Mouse (Mus musculus) heart, embryonic 10.5 days (tissue): ENCODE results near the gene Tet3. TPM values are rescaled to one million over a fixed set of nuclear protein-coding genes. Genes with fewer than 3 reads are reported as not detected.

Experiments used
- DNase-seq: peaks from one replicate; pipeline ENCODE4 v3.0.0-alpha.2; 2017; ENCODE audit warnings: low spot score
- H3K27ac ChIP-seq: fragments of 300-500 bp; sonication (generic); 2 replicates; pipeline ENCODE4 v1.5.1; 2016; ENCODE audit warnings: mild to moderate bottlenecking
- H3K27me3 ChIP-seq: fragments of 300-500 bp; sonication (generic); 2 replicates; pipeline ENCODE4 v1.6.1; 2016; ENCODE audit warnings: mild to moderate bottlenecking; ENCODE audit not compliant: poor library complexity, insufficient read depth, severe bottlenecking
- H3K36me3 ChIP-seq: fragments of 300-500 bp; sonication (generic); 2 replicates; pipeline ENCODE4 v1.6.1; 2016; ENCODE audit warnings: mild to moderate bottlenecking, moderate library complexity
- H3K4me1 ChIP-seq: fragments of 300-500 bp; sonication (generic); 2 replicates; pipeline ENCODE4 v1.6.1; 2016; ENCODE audit warnings: mild to moderate bottlenecking
- H3K4me3 ChIP-seq: fragments of 300-500 bp; sonication (generic); 2 replicates; pipeline ENCODE4 v1.5.1; 2016; ENCODE audit warnings: mild to moderate bottlenecking, moderate library complexity
- H3K9me3 ChIP-seq: fragments of 300-500 bp; sonication (generic); 2 replicates; pipeline ENCODE4 v1.6.1; 2016; ENCODE audit warnings: mild to moderate bottlenecking, moderate library complexity
- WGBS: fragments of 180-500 bp; shearing (Covaris S2); methylation state at CpG from one replicate; pipeline ENCODE4 v1.1.7; 2016; 5-methylcytosine and 5-hydroxymethylcytosine counted together
- polyA plus RNA-seq: library from polyadenylated mRNA; unstranded; fragments of >200 nt; fragmentation: Nextera tagmentation; extraction: Ambion mirVana; gene quantifications from 2 replicates; pipeline ENCODE4 v1.2.1, GENCODE M21; 2016

Tet3 gene
- polyA plus RNA-seq, 1 experiment from 2014 or later: 31.3 TPM

DNA sequence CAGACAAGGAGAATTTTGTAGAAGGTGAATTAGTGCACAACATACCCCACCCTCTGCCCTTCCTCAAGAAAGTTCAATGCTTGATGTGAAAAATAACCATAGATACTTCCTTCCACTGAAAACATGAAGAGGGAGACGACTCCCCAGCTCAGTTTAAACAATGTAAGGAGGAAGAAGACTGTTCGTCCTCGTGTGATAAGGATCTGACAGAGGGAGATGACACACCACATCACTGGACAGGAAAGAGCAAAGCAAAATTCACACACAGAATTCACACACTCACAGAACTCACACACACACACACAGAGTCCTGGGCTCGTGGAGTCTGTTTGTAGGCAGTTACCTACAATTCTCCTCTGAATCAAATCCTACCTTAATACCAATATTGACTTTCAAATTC lies 31.7 kb upstream of the Tet3 start:
- 69% methylated on average over 4 of the region's 4 CpGs for WGBS
- DNase-seq: no peak
- H3K4me1 ChIP-seq: no peaks in the 10 kb centered on the region
- H3K27me3 ChIP-seq: no peaks in the 10 kb centered on the region
- H3K36me3 ChIP-seq: peaks cover 79% of the 10 kb centered on the region
- H3K27ac ChIP-seq: no peak overlapping the region
- H3K9me3 ChIP-seq: no peaks in the 10 kb centered on the region
- no peak overlapping the region for H3K4me3 ChIP-seq

DNA sequence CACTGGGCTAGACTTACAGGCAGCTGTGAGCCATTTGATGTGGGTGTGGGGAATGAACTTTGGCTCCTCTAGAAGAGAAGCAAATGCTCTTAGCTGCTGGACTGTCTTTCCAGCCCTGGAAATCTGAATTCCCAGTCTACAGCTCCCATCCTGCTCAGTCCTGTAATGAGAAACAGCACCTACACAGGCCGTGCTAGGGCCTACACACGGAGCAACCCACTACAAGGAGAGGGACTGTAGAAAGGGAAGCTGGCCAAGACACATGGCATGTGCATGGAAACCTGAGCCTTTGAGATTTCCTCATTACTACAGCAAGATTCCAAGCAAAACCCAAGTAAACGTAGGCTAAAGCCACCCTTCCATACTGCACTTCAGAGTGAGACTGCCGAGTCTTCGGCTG lies 29.3 kb upstream of the Tet3 start:
- Histone ChIP-seq H3K27ac (no peak overlapping the region), H3K4me1 (no peaks in the 10 kb centered on the region), H3K4me3 (no peak overlapping the region), H3K36me3 (peaks cover 76% of the 10 kb centered on the region), H3K27me3 (no peaks in the 10 kb centered on the region), H3K9me3 (no peaks in the 10 kb centered on the region)
- 82% methylated on average over 5 of the region's 5 CpGs for WGBS
- no peak for DNase-seq

DNA sequence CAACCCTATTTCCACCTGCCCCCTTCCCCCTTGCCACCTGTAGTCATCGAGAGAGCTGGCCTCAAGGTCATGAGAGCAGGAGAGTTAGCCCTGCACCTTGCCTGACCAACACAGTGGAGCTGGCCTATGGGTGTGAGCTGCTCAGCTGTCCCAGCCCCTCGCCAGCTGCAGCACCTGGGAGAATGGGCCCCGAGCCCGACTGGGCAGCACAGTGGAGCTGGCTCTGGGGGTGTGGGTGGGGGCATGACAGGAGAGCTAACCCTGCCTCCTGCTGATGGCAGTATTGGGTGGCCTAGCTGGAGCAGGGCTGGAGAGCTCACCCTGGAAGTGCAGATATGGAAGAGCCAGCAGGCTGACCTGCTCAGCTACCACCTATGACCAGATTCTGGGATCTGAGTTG lies 28.4 kb upstream of the Tet3 start:
- no peak for DNase-seq
- Histone ChIP-seq H3K4me3 (no peak overlapping the region), H3K27me3 (no peaks in the 10 kb centered on the region), H3K4me1 (0 out of 2 replicates have a peak, but pooled peaks cover 5% of the 10 kb centered on the region), H3K36me3 (peaks cover 80% of the 10 kb centered on the region), H3K9me3 (no peaks in the 10 kb centered on the region), H3K27ac (no peak overlapping the region)
- 84% methylated on average over 4 of the region's 4 CpGs for WGBS

DNA sequence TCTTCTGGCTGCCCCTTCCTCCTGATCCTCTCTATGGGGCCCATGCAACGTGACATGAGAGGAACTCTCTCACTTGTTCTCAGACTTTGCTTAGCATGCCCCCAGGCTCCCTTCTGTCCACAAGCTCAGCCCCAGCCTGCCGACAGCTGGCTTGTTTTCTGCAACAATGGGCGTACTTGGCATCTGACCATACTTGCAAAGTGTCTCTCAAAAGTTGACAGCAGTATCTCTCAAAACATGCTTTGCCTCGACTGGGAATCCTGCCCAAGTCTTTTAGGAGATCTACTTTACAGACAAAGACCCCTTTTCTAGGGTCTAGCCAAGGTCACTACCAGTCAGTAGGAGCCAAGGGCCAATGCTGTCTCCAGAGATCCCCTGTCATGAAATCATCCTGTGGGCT lies 27.0 kb upstream of the Tet3 start:
- H3K9me3 ChIP-seq: no peaks in the 10 kb centered on the region
- no peak for DNase-seq
- H3K4me3 ChIP-seq: no peak overlapping the region
- 76% methylated on average over 4 of the region's 4 CpGs for WGBS
- H3K4me1 ChIP-seq: 0 out of 2 replicates have a peak, but pooled peaks cover 5% of the 10 kb centered on the region
- H3K36me3 ChIP-seq: peaks cover 94% of the 10 kb centered on the region
- H3K27me3 ChIP-seq: no peaks in the 10 kb centered on the region
- no peak overlapping the region for H3K27ac ChIP-seq

DNA sequence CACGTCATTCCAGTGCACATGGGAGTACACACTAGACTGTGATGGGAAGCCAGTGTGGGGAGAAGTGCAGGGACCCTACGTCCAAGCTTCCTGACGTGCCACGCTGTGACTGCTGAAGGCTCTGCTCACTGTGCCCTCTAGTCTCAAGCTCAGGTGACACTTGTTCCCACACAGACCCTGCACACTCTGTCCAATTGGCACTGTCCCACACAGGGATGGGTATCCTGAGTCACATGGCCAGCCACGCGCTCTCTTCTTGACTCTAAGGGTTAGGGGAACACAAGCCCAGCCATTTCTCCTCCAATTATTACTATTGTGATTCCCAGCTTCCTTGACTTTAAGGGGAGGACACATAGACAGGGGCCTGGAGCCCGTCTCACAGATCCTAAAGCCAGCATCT lies 24.9 kb upstream of the Tet3 start:
- no peak overlapping the region for H3K27ac ChIP-seq
- no peaks in the 10 kb centered on the region for H3K9me3 ChIP-seq
- 0 out of 2 replicates have a peak, but pooled peaks cover 5% of the 10 kb centered on the region for H3K4me1 ChIP-seq
- whole genome bisulfite sequencing: 92% methylated on average over 7 of the region's 7 CpGs
- DNase-seq: no peak
- H3K36me3 ChIP-seq: peaks cover 90% of the 10 kb centered on the region
- no peak overlapping the region for H3K4me3 ChIP-seq
- no peaks in the 10 kb centered on the region for H3K27me3 ChIP-seq

DNA sequence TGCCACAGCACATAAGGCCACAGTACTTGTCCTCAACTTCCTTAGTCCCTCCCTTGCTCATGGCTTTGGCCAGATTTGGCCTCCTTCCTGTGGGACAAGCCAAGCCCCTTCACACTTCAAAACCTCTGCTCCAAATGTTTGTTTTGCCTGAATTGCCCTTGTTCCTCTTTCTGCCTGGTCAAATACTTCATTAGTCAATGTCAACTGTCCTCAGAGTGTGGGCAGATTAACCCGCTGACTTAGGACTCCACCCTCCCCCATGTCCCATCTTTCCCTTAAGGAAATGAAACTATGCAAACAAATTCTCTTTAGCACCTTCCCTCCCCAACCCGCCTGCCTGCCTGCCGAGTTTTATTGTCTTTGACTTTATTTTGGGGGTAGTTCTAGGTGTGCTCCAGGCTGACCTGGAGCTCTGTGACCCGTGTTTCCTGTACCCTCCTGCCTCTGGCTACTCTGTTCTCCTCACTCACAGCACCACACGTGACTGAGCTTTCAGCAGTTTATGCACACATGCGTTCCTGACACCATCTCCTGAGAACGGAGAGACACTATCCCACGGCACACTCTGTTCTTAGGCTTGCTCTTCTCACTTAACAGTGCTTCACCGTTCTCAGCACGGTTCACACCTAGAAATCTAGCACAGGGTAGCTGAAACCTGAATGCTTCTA lies 23.7 kb upstream of the Tet3 start:
- H3K4me3 ChIP-seq: no peak overlapping the region
- H3K27ac ChIP-seq: no peak overlapping the region
- 0 out of 2 replicates have a peak, but pooled peaks cover 5% of the 10 kb centered on the region for H3K4me1 ChIP-seq
- H3K9me3 ChIP-seq: no peaks in the 10 kb centered on the region
- H3K27me3 ChIP-seq: no peaks in the 10 kb centered on the region
- WGBS: 59% methylated on average over 10 of the region's 10 CpGs
- peaks cover 82% of the 10 kb centered on the region for H3K36me3 ChIP-seq
- no peak for DNase-seq

DNA sequence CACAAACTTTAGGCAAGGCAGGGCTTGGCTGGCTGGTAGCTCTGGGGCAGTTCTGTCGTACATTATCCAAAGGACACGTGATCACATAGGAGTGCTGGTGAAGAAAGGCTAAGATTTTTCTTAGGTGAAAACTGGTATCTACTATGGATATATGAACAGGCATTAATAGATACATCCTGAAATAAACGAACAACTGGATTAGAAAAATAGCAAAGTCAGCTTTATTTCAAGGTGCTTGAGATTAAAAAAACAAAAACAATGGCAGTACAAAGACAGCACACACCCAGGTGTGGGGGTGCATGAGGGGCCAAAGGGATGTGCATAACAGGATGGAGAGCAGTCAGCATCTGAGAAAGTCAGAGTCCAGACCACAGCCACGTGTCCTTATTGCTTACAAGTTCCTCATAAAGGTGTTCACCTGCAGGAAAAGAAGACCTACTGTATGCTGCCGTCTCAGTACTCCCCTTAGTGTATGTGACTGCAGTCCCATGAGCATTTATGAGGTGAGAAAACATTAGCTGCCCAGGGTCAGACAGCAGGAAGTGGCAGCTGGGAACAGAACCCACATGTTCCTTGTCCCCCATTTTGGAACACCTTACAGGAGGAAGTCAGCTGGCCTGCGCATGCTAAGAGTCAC lies 21.3 kb upstream of the Tet3 start:
- H3K36me3 ChIP-seq: peaks cover 61% of the 10 kb centered on the region
- DNase-seq: no peak
- no peak overlapping the region for H3K4me3 ChIP-seq
- H3K27me3 ChIP-seq: no peaks in the 10 kb centered on the region
- H3K9me3 ChIP-seq: no peaks in the 10 kb centered on the region
- 86% methylated on average over 6 of the region's 6 CpGs for WGBS
- H3K27ac ChIP-seq: no peak overlapping the region
- H3K4me1 ChIP-seq: peaks cover 17% of the 10 kb centered on the region; the same call in 1 of the 2 replicates

DNA sequence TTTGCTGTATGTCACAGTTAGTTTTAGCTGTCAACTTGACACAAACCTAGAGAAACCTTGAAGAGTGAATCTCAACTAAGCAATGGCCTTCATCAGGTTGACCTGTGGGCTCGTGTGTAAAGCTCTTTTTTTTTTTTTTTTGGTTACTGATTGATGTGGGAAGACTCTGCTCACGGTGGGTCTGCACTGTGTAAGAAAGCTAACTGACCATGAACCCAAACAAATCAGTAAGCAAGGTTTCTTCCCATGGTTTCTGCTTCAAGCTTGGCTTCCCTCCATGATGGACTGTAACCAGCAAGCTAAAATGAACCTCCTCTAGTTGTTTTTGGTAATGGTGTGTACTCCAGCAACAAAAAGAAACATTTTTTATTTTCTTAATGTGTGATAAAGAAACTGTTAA lies 20.3 kb upstream of the Tet3 start:
- peaks cover 52% of the 10 kb centered on the region for H3K36me3 ChIP-seq
- DNase-seq: no peak
- 76% methylated on average over 2 of the region's 2 CpGs for WGBS

DNA sequence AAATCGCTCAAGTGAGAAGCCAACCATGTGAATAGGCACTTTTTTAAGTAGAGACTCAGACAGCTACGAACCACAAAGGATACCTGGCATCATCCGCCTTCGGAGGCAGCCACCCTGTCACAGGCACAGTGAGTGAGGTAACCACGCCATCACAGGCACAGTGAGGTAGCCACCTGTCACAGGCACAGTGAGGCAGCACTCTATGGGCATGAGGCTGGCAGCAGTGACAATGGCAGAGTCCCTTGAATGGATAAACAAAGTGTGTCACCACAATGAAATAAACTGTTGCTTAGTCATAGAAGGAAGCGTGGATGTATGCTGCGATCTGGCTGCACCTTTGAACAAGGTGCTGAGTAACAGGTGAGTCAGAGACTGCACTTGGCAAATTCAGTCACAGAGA lies 19.7 kb upstream of the Tet3 start:
- H3K36me3 ChIP-seq: peaks cover 47% of the 10 kb centered on the region
- peaks cover 17% of the 10 kb centered on the region; the same call in 1 of the 2 replicates for H3K4me1 ChIP-seq
- H3K9me3 ChIP-seq: no peaks in the 10 kb centered on the region
- WGBS: 89% methylated on average over 7 of the region's 7 CpGs
- no peak overlapping the region for H3K27ac ChIP-seq
- H3K4me3 ChIP-seq: no peak overlapping the region
- H3K27me3 ChIP-seq: no peaks in the 10 kb centered on the region
- DNase-seq: no peak

More for the DNA sequence above, 20.3 kb upstream of the Tet3 start:
- H3K9me3 ChIP-seq: no peaks in the 10 kb centered on the region
- H3K4me3 ChIP-seq: no peak overlapping the region
- H3K27ac ChIP-seq: no peak overlapping the region
- peaks cover 17% of the 10 kb centered on the region; the same call in 1 of the 2 replicates for H3K4me1 ChIP-seq
- H3K27me3 ChIP-seq: no peaks in the 10 kb centered on the region

DNA sequence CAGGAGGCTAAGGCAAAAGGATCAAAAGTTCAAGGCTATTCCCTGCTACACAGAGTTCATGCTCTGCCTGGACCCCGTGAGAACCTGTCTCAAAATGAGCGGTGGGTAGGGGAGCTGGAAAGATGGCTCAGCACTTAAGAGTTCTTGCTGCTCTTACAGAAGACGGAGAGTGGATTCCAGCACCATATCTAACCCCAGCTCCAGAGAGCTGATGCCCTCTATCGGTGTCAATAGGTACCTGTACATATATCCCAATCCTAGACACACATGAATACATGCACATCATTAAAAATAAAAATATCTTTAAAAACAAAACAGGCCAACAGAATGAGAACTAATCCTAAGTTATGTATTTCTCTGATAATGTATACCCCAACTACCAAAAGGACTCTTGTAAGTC lies 19.3 kb upstream of the Tet3 start:
- H3K27ac ChIP-seq: no peak overlapping the region
- H3K4me1 ChIP-seq: peaks cover 17% of the 10 kb centered on the region; the same call in 1 of the 2 replicates
- no peaks in the 10 kb centered on the region for H3K27me3 ChIP-seq
- DNase-seq: no peak
- H3K9me3 ChIP-seq: no peaks in the 10 kb centered on the region
- H3K36me3 ChIP-seq: peaks cover 45% of the 10 kb centered on the region
- H3K4me3 ChIP-seq: no peak overlapping the region
- 65% methylated on average over 4 of the region's 4 CpGs for WGBS

DNA sequence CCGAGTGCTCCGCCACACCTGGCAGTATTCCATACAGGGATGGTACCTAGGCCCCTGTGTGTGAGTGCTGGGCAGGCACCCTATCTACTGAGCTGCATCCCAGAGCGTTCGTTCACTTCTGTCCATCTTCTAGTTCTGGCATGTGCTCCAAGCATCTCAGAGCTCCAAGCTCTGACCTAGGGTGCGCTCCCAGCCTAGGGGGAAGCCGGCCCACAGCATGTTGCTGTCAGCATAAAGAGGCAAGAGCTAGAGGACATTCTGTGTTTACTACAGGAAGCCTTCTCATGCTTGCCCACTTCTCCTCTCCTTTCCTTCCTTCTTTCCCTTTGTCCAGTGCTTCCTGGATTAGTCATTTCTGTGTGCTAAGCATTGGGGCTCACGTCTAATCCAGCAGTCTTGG lies 16.5 kb upstream of the Tet3 start:
- Histone ChIP-seq H3K27ac (no peak overlapping the region), H3K27me3 (no peaks in the 10 kb centered on the region), H3K9me3 (no peaks in the 10 kb centered on the region), H3K4me3 (no peak overlapping the region), H3K4me1 (peaks cover 12% of the 10 kb centered on the region; the same call in 1 of the 2 replicates), H3K36me3 (peaks cover 19% of the 10 kb centered on the region)
- no peak for DNase-seq
- WGBS: 73% methylated on average over 7 of the region's 7 CpGs

DNA sequence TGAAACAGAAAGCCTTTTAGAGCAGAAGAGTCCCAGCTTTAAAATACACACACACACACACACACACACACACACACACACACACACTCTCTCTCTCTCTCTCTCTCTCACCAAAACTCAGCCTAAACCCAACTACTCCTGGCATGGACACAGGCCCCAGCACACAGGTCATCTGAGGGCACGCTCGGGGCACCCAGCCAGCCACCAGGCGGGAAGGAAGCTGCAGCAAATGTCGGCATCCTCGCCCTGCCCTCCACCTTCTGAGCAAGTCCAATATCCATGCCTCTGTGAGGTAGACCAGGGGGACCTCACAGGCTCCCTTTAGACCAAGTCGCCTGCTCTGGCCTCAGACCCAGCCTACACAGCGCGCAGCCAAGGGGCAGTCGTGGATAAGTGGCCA lies 14.4 kb upstream of the Tet3 start:
- Histone ChIP-seq H3K36me3 (peaks cover 4% of the 10 kb centered on the region; the same call in 1 of the 2 replicates), H3K4me3 (no peak overlapping the region), H3K27ac (no peak overlapping the region), H3K4me1 (peaks cover 12% of the 10 kb centered on the region; the same call in 1 of the 2 replicates), H3K27me3 (no peaks in the 10 kb centered on the region), H3K9me3 (no peaks in the 10 kb centered on the region)
- 84% methylated on average over 9 of the region's 9 CpGs for WGBS
- no peak for DNase-seq

DNA sequence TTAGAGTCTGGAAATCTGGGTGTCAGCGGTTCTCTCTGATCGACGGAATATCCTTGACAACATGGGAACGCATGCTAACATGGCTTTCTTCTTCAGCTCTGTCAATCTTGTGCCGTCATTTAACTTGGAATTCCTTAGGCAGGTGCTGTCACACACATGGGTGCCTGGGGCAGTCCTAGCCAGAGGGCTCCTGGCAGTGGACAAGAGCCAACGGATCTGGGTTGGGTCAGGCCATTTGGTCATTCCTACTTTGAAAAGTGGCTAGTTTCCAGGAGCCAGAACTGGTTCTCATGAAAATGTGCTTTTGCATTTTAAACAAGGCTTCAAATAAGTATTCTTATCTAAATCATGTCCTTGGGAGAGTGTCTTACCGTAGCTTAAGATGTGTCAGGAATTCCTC lies 12.9 kb upstream of the Tet3 start:
- no peak for DNase-seq
- 87% methylated on average over 7 of the region's 7 CpGs for WGBS
- H3K36me3 ChIP-seq: no peaks in the 10 kb centered on the region

More for the DNA sequence above, 12.9 kb upstream of the Tet3 start:
- peaks cover 12% of the 10 kb centered on the region; the same call in 1 of the 2 replicates for H3K4me1 ChIP-seq
- no peaks in the 10 kb centered on the region for H3K27me3 ChIP-seq
- no peaks in the 10 kb centered on the region for H3K9me3 ChIP-seq
- H3K27ac ChIP-seq: no peak overlapping the region
- H3K4me3 ChIP-seq: no peak overlapping the region
